Mouse (Mus musculus) kidney, adult 8-10 months (tissue): ENCODE results near the gene Orc2.

ENCODE experiments used
- DNase-seq, 2 experiments: peaks; one replicate each; pipeline ENCODE4 v3.0.0; 2022

The Orc2 gene

GRCm38 (mm10) chr1:58504577-58505254 is at the start of gene Orc2:
Gene Orc2, minus strand, starts transcription at chr1:58505109.
- DNase-seq: peak; percentile 91 to 92

DNA sequence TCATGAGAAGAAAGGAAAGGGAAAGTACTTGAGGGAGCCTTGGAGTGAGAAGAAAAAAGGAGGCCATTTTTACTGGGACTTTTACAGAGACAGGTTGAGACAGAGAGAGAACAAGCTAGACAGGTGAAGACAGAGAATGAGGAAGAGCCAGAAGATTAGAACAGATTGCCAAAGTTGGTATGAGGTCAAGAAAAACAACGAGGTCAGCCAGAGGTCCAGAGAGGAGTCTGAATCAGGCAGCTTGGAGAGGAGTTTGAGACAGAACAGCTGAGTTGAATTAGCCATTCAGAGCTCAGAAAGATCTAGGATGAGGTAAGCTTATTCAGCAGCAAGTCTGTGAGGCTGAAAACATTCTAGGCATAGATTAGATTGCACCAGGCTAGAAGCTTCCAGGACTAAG is 36.5 kb upstream of the Orc2 start:
- DNase-seq: no peak

DNA sequence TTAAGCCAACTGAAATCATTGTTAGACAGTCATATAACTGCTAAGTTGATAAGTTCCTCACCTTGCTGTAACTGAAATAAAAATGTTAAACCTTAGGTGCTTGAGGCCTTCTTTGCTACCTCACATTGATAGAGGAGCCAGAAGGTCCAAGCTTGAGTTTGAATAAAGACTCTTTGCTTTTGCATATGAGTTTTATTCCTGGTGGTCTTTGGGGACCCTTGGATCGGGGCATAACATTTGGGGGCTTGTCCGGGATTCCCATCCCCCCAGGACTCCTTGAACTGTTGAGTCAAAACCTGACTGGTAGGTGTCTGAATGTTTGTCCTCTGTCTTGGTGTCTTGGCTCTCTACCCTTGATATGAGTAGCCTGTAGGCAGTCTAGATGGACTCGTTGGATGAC is 2.3 kb upstream of the Orc2 start:
- DNase-seq: no peak

GRCm38 (mm10) chr1:58503793-58504370 is 1.0 kb downstream of the Orc2 start:
- DNase-seq: no peak

GRCm38 (mm10) chr1:58503134-58503533 is 1.8 kb downstream of the Orc2 start:
- DNase-seq: no peak

- DNase-seq: no peak
These were observed 6.2 kb downstream of the Orc2 start for GRCm38 (mm10) chr1:58498758-58499157.

GRCm38 (mm10) chr1:58497678-58498077 is 7.2 kb downstream of the Orc2 start:
- no peak for DNase-seq

DNA sequence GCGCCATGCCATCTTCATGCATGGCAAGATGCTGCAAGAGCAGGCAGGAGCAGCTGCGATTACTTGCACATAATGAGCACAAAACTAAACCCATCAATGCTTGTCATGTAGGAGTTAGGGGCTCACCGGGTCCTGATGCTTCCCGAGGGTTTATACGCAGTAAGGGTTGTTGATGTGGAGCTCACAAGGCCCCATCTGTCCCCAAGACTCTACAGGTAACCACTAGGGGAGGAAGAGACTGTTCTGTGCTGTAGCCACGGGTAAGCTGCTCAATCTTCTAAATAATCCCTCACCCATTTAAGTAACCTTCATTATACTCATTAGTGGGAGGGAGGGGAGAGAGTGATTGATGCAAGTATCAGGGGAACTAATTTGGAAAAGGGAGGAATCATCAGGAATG is 9.3 kb downstream of the Orc2 start:
- DNase-seq: no peak

DNA sequence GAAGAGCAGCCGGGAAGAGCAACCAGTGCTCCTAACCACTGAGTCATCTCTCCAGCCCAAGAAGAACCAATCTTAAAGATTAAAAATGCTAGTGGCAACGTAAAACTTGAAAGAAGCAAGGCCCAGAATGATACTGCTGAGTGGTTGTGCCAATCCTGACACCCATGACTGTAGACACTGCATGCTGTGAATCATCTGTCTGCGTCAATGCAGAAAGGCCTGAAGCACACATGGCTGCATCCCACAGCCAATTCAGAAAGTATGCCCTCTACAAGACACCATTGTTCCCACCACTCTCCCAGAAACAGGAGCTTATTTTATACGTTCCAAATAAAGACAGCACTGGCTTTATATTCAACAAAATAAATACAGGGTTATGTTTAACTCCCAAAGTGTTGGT is 22.3 kb downstream of the Orc2 start:
- no peak for DNase-seq

GRCm38 (mm10) chr1:58475662-58476061 is 29.2 kb downstream of the Orc2 start:
- no peak for DNase-seq

- DNase-seq: no peak
These were observed 39.3 kb downstream of the Orc2 start for GRCm38 (mm10) chr1:58465561-58465960.

DNA sequence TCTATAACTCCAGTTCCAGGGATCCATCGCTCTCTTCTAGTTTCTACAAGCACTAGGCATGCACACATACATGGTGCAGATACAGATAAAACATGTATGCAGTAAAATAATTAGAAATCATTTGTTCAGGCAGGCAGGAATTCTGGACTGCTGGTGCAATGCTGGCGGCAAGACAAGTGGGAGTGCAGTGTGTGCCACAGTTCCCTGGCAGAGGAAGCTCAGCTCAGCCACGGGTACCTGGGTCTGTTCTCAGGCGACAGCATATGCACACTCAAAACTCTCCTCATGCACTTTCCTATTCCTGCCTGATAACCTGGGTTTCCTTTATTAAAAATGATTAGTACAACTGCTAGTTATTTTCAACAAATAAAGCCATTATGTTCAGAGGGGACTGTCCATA is 39.9 kb downstream of the Orc2 start:
- DNase-seq: no peak

DNA sequence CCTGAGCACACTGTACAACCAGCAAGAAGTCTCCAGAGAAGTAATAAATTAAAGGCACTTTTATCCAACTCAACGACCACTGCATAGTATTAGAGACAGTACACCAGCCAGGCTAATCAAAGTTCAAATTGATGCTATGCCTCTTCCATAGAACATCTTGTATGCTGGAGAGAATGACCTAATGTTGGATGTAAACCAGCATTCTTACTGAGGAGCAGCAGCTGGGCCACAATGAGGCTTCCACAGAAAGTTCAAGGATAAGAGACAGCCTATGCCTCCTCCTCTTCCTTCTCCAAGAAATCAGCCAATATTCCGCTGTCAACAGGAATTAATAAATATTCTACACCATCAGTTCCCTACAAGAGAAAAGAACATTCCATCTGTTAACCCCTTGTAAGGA is 41.0 kb downstream of the Orc2 start:
- DNase-seq: no peak

GRCm38 (mm10) chr1:58460566-58460965 is 44.3 kb downstream of the Orc2 start:
- no peak for DNase-seq

DNA sequence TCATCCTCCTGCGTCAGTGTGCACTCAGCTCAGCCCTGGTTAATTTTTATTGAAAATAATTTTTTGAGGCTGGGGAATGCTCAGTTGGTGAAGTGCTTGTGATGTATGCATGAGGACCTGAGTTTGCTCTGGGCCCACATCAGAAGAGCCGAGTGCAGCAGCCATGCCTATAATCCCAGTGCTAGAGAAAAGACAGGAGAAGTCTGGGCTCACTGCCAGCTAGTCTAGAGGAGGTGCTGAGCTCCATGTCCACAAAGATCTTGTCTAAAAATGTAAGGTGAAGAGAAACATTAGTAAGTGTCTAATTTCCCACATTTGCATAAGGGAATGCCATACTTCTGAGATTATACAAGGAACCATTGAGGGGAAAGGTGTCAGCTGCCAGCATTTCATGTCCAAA is 46.0 kb downstream of the Orc2 start:
- DNase-seq: peak; percentile 20 to 31

- DNase-seq: no peak
These were observed 46.7 kb downstream of the Orc2 start for GRCm38 (mm10) chr1:58458175-58458574.

- DNase-seq: no peak
These were observed 50.6 kb downstream of the Orc2 start for GRCm38 (mm10) chr1:58454316-58454715.

DNA sequence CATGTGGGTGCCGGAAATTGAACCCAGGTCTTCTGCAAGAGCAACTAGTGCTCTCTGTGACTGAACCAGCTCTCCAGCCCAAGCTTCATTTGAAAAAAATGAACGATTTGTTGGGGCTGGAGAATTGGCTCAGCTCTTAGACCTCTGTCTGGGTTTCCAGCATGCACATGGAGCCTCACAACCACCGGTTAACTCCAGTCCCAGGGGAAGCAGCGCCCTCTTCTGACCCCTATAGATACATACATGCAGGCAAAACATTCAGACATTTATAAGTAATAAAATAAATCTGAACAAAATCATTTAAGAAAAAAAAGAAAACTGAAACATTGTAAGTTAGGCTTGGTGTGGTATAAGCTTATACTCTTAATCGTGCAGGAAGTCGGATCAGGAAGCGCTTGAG is 56.5 kb downstream of the Orc2 start:
- no peak for DNase-seq

- DNase-seq: peak; percentile 38 to 59
These were observed 57.1 kb downstream of the Orc2 start for GRCm38 (mm10) chr1:58447766-58448165.

- no peak for DNase-seq
These were observed 59.0 kb downstream of the Orc2 start for GRCm38 (mm10) chr1:58445861-58446260.

GRCm38 (mm10) chr1:58445143-58445722 is 59.7 kb downstream of the Orc2 start, which contains the start of the genes Nif3l1 and Ppil3:
Gene Nif3l1, plus strand, starts transcription at chr1:58445151.
Gene Ppil3, minus strand, starts transcription at chr1:58445486.
- DNase-seq: peak; percentile 85

- DNase-seq: no peak
These were observed 60.2 kb downstream of the Orc2 start for GRCm38 (mm10) chr1:58444691-58445090.

- DNase-seq: no peak
These were observed 80.4 kb downstream of the Orc2 start for GRCm38 (mm10) chr1:58424551-58424950.
